Mouse (Mus musculus) heart, embryonic 11.5 days (tissue): Measurements from ENCODE around the gene AI661453. TPM values are rescaled to one million over a fixed set of nuclear protein-coding genes. Genes with fewer than 3 reads are reported as not detected.

Experiments used
- ATAC-seq: fragments of 200-750 bp; cut with Nextera tagmentation; replicated peaks from 2 replicates; pipeline ENCODE4 v1.8.0; 2017; ENCODE audit warnings: moderate library complexity; ENCODE audit not compliant: insufficient number of reproducible peaks, low FRiP score, low TSS enrichment
- H3K27ac ChIP-seq: fragments of 300-500 bp; sonication (generic); 2 replicates; pipeline ENCODE4 v1.5.1; 2014; ENCODE audit warnings: mild to moderate bottlenecking, low read depth, low read length
- H3K27me3 ChIP-seq: fragments of 300-500 bp; sonication (generic); 2 replicates; pipeline ENCODE4 v1.6.1; 2014; ENCODE audit warnings: mild to moderate bottlenecking, low read length, mixed read lengths; ENCODE audit not compliant: control insufficient read depth, insufficient read depth
- H3K36me3 ChIP-seq: fragments of 300-500 bp; sonication (generic); 2 replicates; pipeline ENCODE4 v1.6.1; 2014; ENCODE audit warnings: mild to moderate bottlenecking, low read length, moderate library complexity, mixed read lengths; ENCODE audit not compliant: control insufficient read depth, insufficient read depth
- H3K4me1 ChIP-seq: fragments of 300-500 bp; sonication (generic); 2 replicates; pipeline ENCODE4 v1.6.1; 2014; ENCODE audit warnings: low read length; ENCODE audit not compliant: control insufficient read depth, insufficient read depth
- H3K4me2 ChIP-seq: fragments of 300-500 bp; sonication (generic); 2 replicates; pipeline ENCODE4 v1.6.1; 2014; ENCODE audit warnings: mild to moderate bottlenecking, moderate library complexity
- H3K4me3 ChIP-seq: fragments of 300-500 bp; sonication (generic); 2 replicates; pipeline ENCODE4 v1.5.1; 2014; ENCODE audit warnings: low read depth, low read length
- H3K9ac ChIP-seq: fragments of 300-500 bp; sonication (generic); 2 replicates; pipeline ENCODE4 v1.6.1; 2014; ENCODE audit warnings: mild to moderate bottlenecking, low read depth, low read length, moderate library complexity
- H3K9me3 ChIP-seq: fragments of 300-500 bp; sonication (generic); replicated peaks from 2 replicates; pipeline ENCODE4 v1.6.1; 2016; ENCODE audit warnings: low read length; ENCODE audit not compliant: control insufficient read depth
- WGBS: fragments of 180-500 bp; shearing (Covaris S2); extraction: QIAGEN DNeasy Blood & Tissue Kit; methylation state at CpG from one replicate; pipeline ENCODE4 v1.1.7; 2014; ENCODE audit not compliant: insufficient replicate concordance; 5-methylcytosine and 5-hydroxymethylcytosine counted together
- polyA plus RNA-seq: library from polyadenylated mRNA; unstranded; fragments of >200 nt; fragmentation: Nextera tagmentation; extraction: Ambion mirVana; gene quantifications from 2 replicates; pipeline ENCODE4 v1.2.1, GENCODE M21; 2014

AI661453 gene
- polyA plus RNA-seq, 1 experiment from 2014 or later = 1.2 TPM

GRCm38 (mm10) chr17:47458310-47458709 is 21.9 kb downstream of the AI661453 start:
- no peak overlapping the region for H3K9ac ChIP-seq
- no peaks in the 10 kb centered on the region for H3K9me3 ChIP-seq
- no peak overlapping the region for H3K4me3 ChIP-seq
- no peak for ATAC-seq
- peaks cover 31% of the 10 kb centered on the region for H3K4me1 ChIP-seq
- no peak overlapping the region for H3K4me2 ChIP-seq
- H3K27me3 ChIP-seq = no peaks in the 10 kb centered on the region
- 78% methylated on average over 13 of the region's 13 CpGs for WGBS
- H3K27ac ChIP-seq = no peak overlapping the region
- H3K36me3 ChIP-seq = no peaks in the 10 kb centered on the region

DNA sequence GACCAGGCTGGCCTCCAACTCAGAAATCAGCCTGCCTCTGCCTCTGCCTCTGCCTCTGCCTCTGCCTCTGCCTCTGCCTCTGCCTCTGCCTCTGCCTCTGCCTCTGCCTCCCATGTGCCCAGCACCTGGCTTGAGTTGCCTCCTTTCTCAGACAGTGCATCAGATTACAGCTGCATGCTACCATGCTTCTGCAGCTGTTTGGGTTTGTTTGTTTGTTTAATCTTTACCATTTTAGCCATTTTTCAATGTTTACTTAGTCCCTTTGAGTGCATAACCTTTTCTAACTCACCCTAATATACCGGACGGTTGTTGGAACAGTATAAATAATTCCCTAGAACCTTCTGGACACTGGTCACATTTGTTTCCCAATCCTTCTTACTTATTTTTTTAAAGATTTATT is 22.5 kb downstream of the AI661453 start:
- Histone ChIP-seq H3K4me2 (no peak overlapping the region), H3K36me3 (no peaks in the 10 kb centered on the region), H3K9ac (no peak overlapping the region), H3K4me1 (peaks cover 29% of the 10 kb centered on the region), H3K4me3 (no peak overlapping the region), H3K27me3 (no peaks in the 10 kb centered on the region), H3K9me3 (no peaks in the 10 kb centered on the region), H3K27ac (no peak overlapping the region)
- ATAC-seq = no peak
- WGBS = 88% methylated on average over 2 of the region's 2 CpGs

DNA sequence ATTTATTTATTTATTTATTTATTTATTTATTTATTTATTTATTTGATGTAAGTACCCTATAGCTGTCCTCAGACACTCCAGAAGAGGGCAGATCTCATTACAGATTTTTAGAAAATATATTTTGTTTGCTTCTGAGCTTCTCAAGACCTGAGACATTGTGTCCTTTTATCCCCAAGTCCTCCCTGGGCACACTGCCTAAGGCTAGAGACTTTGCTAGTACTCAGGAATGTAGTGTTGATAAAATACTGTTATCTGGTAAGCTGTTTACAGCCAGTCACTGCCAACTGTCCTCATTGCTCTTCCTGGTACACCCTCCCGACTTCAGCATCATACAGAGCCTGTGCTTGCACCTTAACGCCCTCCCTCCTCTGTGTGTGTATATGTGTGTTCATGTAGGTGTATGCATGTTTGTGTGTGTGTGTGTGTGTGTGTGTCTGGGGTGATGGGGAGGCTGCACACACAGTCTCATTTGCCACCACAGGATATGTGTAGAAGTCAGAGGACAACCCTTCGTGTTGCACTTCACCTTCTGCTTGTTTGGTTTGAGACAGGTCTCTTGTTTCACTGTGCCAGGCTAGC is 23.0 kb downstream of the AI661453 start:
- ATAC-seq = no peak
- no peak overlapping the region for H3K27ac ChIP-seq

DNA sequence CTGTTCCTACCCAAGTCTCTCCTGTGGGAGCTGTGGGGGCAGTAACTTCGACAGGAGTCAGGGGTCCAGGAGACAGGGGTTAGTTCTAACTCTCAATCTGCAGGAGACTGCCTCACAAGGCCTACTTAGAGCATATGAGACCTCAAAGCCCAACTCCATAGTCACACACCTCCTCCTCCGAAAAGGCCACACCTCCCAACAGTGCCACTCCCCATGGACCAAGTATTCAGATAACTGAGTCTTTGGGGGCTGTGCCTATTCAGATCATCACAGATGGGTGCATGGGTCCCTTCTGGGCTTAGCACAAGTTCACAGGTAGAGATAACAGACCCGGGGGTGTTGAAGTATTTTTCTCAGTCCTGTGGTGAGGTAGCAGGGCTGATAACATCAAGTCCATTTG is 25.3 kb downstream of the AI661453 start:
- Histone ChIP-seq H3K4me3 (no peak overlapping the region), H3K9me3 (no peaks in the 10 kb centered on the region), H3K27me3 (peaks cover 13% of the 10 kb centered on the region), H3K4me1 (peaks cover 30% of the 10 kb centered on the region), H3K27ac (no peak overlapping the region), H3K9ac (no peak overlapping the region), H3K4me2 (no peak overlapping the region), H3K36me3 (no peaks in the 10 kb centered on the region)
- ATAC-seq = no peak
- 40% methylated on average over 3 of the region's 3 CpGs for WGBS

More for the DNA sequence above, 23.0 kb downstream of the AI661453 start:
- Histone ChIP-seq H3K36me3 (no peaks in the 10 kb centered on the region), H3K4me2 (no peak overlapping the region), H3K4me1 (peaks cover 31% of the 10 kb centered on the region), H3K9ac (no peak overlapping the region), H3K27me3 (no peaks in the 10 kb centered on the region), H3K4me3 (no peak overlapping the region), H3K9me3 (no peaks in the 10 kb centered on the region)
- WGBS = 46% methylated on average over 3 of the region's 3 CpGs

GRCm38 (mm10) chr17:47462209-47462608 is 25.8 kb downstream of the AI661453 start:
- H3K27ac ChIP-seq = peak overlapping the region; percentile 16; the same call in 1 of the 2 replicates
- peaks cover 28% of the 10 kb centered on the region for H3K4me1 ChIP-seq
- WGBS = 55% methylated on average over 7 of the region's 7 CpGs
- no peak overlapping the region for H3K9ac ChIP-seq
- H3K4me2 ChIP-seq = no peak overlapping the region; the same call in 1 of the 2 replicates
- ATAC-seq = no peak
- peaks cover 17% of the 10 kb centered on the region for H3K27me3 ChIP-seq
- H3K36me3 ChIP-seq = no peaks in the 10 kb centered on the region
- no peaks in the 10 kb centered on the region for H3K9me3 ChIP-seq
- H3K4me3 ChIP-seq = no peak overlapping the region

DNA sequence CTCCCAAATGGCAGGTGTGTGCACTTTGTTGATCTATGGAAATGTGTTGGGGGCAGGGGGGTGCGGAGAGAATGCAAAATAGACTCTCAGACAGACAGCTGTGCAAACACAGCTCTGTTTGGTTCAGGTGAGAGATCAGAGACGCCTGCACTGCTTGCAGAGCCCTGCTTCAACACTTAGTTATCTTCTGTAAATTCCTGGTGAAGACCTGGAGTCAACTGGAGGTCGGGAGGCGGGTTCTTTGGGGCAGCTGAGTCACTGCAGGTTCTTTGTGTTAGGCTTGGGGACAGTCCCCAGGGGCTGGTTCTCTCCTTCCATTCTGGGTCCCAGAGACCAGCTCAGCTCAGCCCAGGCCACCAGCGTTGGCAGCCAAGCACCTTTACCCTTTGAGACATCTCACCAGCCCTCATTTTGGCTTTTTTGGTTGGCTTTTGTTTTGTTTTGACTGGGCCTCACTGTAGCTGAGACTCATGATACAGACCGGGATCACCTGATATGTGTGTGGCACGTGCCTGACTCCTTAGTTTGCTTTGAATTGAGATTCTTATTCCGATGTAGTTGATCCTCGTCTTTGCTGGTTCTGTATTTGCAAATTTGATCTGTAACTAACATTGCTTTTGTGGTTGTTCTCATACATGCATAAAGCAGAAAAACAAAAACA is 26.4 kb downstream of the AI661453 start:
- H3K27ac ChIP-seq = peak overlapping the region; percentile 16; the same call in 1 of the 2 replicates
- no peak overlapping the region for H3K4me3 ChIP-seq
- ATAC-seq = no peak
- H3K4me2 ChIP-seq = no peak overlapping the region; the same call in 1 of the 2 replicates
- no peaks in the 10 kb centered on the region for H3K9me3 ChIP-seq
- H3K9ac ChIP-seq = no peak overlapping the region
- peaks cover 24% of the 10 kb centered on the region for H3K27me3 ChIP-seq
- H3K36me3 ChIP-seq = no peaks in the 10 kb centered on the region
- peaks cover 29% of the 10 kb centered on the region for H3K4me1 ChIP-seq
- 26% methylated on average over 9 of the region's 9 CpGs for WGBS

- Histone ChIP-seq H3K36me3 (no peaks in the 10 kb centered on the region), H3K27ac (no peak overlapping the region), H3K4me1 (peaks cover 36% of the 10 kb centered on the region), H3K4me2 (no peak overlapping the region), H3K4me3 (no peak overlapping the region), H3K27me3 (peaks cover 32% of the 10 kb centered on the region), H3K9ac (no peak overlapping the region), H3K9me3 (no peaks in the 10 kb centered on the region)
- no peak for ATAC-seq
- 39% methylated on average over 12 of the region's 12 CpGs for WGBS
Observed at GRCm38 (mm10) chr17:47464248-47464965, 28.0 kb downstream of the AI661453 start.

- no peak overlapping the region for H3K4me3 ChIP-seq
- 63% methylated on average over 11 of the region's 11 CpGs for WGBS
- no peaks in the 10 kb centered on the region for H3K36me3 ChIP-seq
- no peaks in the 10 kb centered on the region for H3K9me3 ChIP-seq
- peaks cover 36% of the 10 kb centered on the region for H3K4me1 ChIP-seq
- H3K27me3 ChIP-seq = peaks cover 36% of the 10 kb centered on the region
- H3K27ac ChIP-seq = no peak overlapping the region
- no peak overlapping the region for H3K9ac ChIP-seq
- H3K4me2 ChIP-seq = no peak overlapping the region
- ATAC-seq = no peak
Observed at GRCm38 (mm10) chr17:47465016-47465415, 28.6 kb downstream of the AI661453 start.
